Mouse (Mus musculus) c-Kit-negative CD71-positive TER-119-positive erythroid progenitor cells, embryonic 14.5 days (primary cell): ENCODE measurements around the gene Ash1l.
"Not testable (repeated sequence)": the region's sequence is repeated elsewhere in the genome, so short reads cannot be mapped to it uniquely, and the experiment has no call there.

ENCODE experiments used
- DNase-seq: peaks from one replicate; pipeline ENCODE4 v3.0.0-alpha.2; 2013; ENCODE audit warnings: low read depth, low spot score

The Ash1l gene

DNA sequence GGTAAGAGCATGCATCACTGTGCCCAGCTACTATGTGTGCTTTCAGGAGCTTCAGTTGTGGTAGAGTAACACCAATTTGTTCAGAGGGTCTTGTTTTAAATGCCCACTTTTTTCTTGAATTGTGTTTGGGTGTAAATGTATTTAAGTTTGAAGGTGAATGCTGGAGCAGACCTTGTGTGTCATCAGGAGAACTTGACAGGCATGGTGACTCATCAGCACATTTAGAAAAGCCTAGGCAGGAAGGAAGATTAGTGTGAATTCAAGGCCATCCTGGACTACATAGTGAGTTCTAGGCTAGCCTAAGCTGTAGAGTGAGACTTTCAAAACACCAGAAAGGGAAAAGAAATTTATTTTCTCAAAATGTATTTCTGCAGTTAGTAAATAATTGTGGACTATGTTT, 3.3 kb downstream of the Ash1l start:
- DNase-seq: no peak

- not testable (repeated sequence) for DNase-seq
These were observed 12.8 kb downstream of the Ash1l start for GRCm38 (mm10) chr3:88963211-88963610.

- no peak for DNase-seq
These were observed 24.6 kb downstream of the Ash1l start for GRCm38 (mm10) chr3:88975012-88975411.

DNA sequence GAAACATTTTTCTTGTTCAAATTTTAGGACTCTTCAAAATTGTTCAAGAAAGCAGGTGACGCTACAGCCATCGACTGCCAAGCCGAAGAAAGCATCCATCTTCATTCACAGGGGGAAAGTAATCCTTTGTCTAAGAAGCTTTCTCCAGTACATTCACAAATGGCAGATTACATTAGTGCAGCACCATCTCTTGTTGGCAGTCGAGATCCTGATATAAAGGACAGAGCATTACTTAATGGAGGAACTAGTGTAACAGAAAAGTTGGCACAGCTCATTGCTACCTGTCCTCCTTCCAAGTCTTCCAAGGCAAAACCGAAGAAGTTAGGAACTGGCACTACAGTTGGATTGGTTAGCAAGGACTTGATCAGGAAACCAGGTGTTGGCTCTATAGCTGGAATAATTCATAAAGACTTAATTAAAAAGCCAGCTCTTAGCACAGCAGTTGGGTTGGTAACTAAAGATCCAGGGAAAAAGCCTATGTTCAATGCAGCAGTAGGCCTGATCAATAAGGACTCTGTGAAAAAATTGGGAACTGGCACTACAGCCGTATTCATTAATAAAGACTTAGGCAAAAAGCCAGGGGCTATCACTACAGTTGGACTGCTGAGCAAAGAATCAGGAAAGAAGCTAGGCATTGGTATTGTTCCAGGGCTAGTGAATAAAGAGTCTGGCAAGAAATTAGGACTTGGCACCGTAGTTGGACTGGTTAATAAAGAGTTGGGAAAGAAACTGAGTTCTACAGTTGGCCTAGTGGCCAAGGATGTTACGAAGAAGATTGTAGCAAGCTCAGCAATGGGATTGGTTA, 31.0 kb downstream of the Ash1l start:
- DNase-seq: no peak

DNA sequence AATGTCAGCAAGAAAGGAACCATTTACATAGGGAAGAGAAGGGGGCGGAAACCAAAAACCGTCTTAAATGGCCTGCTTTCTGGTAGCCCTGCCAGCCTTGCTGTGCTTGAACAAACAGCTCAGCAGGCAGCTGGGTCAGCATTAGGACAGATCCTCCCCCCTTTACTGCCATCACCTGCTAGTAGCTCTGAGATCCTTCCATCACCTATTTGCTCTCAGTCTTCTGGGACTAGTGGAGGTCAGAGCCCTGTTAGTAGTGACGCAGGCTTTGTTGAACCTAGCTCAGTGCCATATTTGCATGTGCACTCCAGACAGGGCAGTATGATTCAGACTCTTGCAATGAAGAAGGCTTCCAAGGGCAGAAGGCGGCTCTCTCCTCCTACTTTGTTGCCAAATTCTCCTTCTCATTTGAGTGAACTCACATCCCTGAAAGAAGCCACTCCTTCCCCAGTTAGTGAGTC, 33.5 kb downstream of the Ash1l start:
- DNase-seq: no peak

DNA sequence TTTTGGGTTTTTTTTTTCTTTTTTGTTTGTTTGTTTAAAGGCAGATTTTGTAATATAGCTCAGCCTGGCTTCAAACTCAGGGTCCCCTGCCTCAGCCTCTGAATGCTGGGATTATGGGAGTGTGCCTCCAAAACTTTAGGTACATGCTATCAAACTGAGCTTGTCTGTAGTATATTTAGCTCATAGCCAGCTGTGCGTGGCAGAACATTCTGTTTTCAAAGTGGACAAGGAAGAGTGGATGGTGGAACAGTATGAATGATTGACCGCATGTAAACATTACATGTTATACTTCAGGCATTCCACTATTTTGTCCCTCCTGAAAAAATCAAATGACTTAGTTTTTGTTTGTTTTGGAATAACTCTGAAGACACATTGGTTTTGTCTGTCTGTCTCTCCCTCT, 42.4 kb downstream of the Ash1l start:
- DNase-seq: no peak

- DNase-seq: no peak
These were observed 51.1 kb downstream of the Ash1l start for GRCm38 (mm10) chr3:89001536-89001935.

- not testable (repeated sequence) for DNase-seq
These were observed 80.5 kb downstream of the Ash1l start for GRCm38 (mm10) chr3:89030896-89031295.

- DNase-seq: no peak
These were observed 92.9 kb downstream of the Ash1l start for GRCm38 (mm10) chr3:89043359-89043758.

GRCm38 (mm10) chr3:89058361-89058760, 107.9 kb downstream of the Ash1l start:
- no peak for DNase-seq

GRCm38 (mm10) chr3:89058783-89059182, 108.4 kb downstream of the Ash1l start:
- peak; percentile 6 for DNase-seq

- DNase-seq: no peak
These were observed 111.3 kb downstream of the Ash1l start for GRCm38 (mm10) chr3:89061696-89062095.

DNA sequence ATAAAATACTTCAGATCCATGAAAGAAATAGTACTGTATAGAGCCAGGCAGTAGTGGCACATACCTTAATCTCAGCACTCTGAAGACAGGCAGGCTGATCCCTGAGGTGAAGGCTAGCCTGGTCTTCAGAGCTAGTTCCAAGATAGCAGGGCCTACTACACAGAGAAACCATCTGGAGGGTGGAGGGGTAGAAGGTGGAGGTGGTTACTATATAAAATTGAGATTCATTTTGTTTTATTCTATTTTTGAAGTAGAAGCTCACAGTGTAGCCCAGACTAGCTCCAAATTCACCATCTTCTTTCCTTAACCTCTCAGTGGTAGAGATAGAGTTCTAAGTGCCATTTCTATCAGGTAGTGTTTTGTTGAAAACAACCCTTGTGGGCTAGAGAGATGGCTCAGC, 116.8 kb downstream of the Ash1l start:
- DNase-seq: no peak

DNA sequence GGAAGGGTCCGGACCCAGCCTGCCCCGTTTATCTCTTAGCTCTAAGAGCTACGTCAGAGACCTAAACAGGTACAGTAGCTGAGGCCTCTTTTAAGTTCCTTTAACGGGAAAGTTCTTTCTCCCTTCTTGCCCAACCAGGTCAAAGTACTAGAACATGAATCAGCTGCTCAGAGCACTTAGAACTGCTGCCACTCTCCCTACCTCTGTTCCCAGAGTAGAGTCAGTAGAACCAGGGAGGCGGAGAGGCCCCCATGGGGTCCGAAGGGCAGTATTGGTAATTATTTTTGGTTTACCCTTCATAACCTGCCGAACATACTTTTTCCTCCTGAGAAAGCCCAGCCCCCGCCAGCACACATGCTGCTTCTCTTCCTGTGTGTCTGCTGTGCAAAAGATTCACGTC, 127.0 kb downstream of the Ash1l start:
- no peak for DNase-seq

GRCm38 (mm10) chr3:89082287-89082686, 131.9 kb downstream of the Ash1l start:
- not testable (repeated sequence) for DNase-seq

GRCm38 (mm10) chr3:89084133-89084532, 133.7 kb downstream of the Ash1l start:
- no peak for DNase-seq

DNA sequence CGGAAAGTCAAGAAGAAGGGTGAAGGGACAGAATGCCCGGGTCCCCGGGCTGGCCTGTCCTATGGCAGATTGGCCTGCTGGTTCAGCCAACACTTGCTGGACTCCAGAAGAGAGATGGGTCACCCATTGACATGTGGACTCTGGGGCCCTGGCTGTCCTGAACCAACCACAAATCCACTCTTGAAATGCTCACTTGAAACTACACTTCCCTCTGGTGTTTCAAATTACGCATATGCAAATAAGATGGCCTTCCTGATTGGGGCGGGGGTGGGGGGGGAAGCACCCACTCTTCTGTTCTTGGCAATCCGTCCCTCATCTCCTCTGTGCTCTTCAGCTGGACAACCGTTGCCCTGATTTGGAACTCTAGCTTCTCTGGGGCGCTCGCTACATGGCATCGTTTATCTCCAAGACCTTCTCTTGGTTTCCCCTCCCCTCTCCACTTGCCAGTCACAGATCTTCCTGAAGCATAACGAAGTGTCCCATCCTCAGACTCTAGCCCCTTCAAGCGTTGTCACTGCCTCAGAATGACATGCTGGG, 134.3 kb downstream of the Ash1l start:
- DNase-seq: no peak

GRCm38 (mm10) chr3:89087338-89088110, 137.1 kb downstream of the Ash1l start:
- peak; percentile 66 for DNase-seq

DNA sequence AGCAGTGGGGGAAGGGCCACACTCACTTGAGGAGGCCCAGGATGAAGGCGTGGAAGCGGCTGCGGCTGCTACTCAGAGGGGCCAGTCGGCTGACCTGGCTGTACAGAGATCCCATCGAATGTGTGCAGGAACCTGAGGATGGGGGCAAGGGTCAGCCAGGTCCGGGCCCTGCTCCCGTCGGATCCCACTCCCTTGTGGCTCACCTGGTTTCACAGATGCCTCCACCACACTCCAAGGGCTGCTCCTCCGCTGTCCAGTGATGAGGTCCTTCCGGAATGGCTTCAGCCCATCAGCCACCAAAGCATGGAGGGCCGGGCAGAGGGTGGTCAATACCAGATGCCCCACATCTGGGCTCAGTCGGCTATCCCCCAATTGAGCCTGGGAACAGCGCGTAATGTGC, 138.6 kb downstream of the Ash1l start:
- DNase-seq: no peak

- peak; percentile 81 for DNase-seq
These were observed 139.6 kb downstream of the Ash1l start for GRCm38 (mm10) chr3:89089882-89090591.

GRCm38 (mm10) chr3:89090694-89091655, 140.6 kb downstream of the Ash1l start:
- peak; percentile 62 for DNase-seq
